Mouse (Mus musculus): Measurements from ENCODE around the gene B3gnt4. TPM values are rescaled to one million over a fixed set of nuclear protein-coding genes. Genes with fewer than 3 reads are reported as not detected.

Gene B3gnt4
- polyA plus RNA-seq, 1 experiment = 0.63 TPM

DNA sequence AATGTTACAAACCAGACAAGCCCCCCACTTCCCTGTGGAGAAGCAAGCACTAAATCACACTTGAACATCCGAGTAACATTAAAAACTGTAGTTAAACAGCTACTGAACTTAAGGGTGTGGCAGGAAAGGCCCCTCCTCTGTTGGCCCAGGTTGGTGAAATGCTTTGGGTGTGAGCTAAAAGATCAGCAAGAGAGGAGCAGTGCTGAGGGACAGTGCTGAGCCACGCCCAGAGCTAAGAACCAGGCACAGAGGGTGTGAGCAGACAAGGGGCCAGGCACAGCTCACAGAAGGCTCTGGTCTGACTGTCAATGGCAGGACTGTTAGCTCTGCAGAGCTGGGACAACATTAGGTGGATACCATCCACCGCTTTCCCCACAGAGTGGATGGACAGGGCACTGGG lies 1.8 kb downstream of the B3gnt4 start:
- Histone ChIP-seq H3K4me1 (replicated peaks; ENCODE audit: control insufficient read depth, insufficient read depth, low read length) (peaks cover 14% of the 10 kb centered on the region), H3K4me3 (ENCODE audit: control insufficient read depth, insufficient read depth, low read length) (no peak overlapping the region), H3K36me3 (ENCODE audit: control insufficient read depth, insufficient read depth, low read length) (peaks cover 6% of the 10 kb centered on the region), H3K27ac (ENCODE audit: control insufficient read depth, insufficient read depth, low read length) (no peak overlapping the region), H3K27me3 (ENCODE audit: control insufficient read depth, insufficient read depth, low read length) (peaks cover 3% of the 10 kb centered on the region; the same call in 1 of the 2 replicates)
- no peak for DNase-seq
- 99% methylated on average over 3 of the region's 3 CpGs for WGBS
- TF ChIP-seq CTCF (IDR thresholded peaks at IDR 0.05; ENCODE audit: borderline replicate concordance, control insufficient read depth, extremely low read depth, insufficient read depth, low read length, poor library complexity) (no peak), POLR2A (IDR thresholded peaks at IDR 0.05; ENCODE audit: control insufficient read depth, extremely low read depth, insufficient read depth, low read length, poor library complexity) (no peak)

DNA sequence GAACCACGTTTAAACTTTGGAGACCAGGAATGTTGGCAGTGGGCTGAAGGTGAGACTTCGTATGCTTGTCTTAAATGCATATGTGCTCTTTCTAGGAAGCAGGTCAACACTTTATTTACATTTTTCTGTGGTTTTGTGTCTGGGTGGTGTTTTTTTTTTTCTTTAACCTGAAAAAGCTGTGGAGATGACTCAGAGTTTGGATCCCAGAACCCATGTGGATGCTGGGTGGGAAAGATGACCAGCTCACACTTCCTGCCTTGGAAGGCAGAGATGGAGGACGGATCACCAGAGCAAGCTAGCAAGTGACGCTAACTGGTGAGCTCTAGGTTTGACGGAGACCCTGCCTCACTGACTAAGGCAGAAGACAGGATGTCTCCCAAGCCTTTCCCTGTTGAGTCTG lies 4.6 kb downstream of the B3gnt4 start:
- Histone ChIP-seq H3K4me1 (replicated peaks; ENCODE audit: control insufficient read depth, insufficient read depth, low read length) (no peaks in the 10 kb centered on the region), H3K27me3 (ENCODE audit: control insufficient read depth, insufficient read depth, low read length) (no peaks in the 10 kb centered on the region; the same call in 1 of the 2 replicates), H3K36me3 (ENCODE audit: control insufficient read depth, insufficient read depth, low read length) (peaks cover 20% of the 10 kb centered on the region), H3K27ac (ENCODE audit: control insufficient read depth, insufficient read depth, low read length) (no peak overlapping the region), H3K4me3 (ENCODE audit: control insufficient read depth, insufficient read depth, low read length) (no peak overlapping the region)
- no peak for TF ChIP-seq POLR2A (IDR thresholded peaks at IDR 0.05; ENCODE audit: control insufficient read depth, extremely low read depth, insufficient read depth, low read length, poor library complexity)
- TF ChIP-seq CTCF (IDR thresholded peaks at IDR 0.05; ENCODE audit: borderline replicate concordance, control insufficient read depth, extremely low read depth, insufficient read depth, low read length, poor library complexity) = no peak
- DNase-seq = no peak
- WGBS = 97% methylated on average over 5 of the region's 5 CpGs

DNA sequence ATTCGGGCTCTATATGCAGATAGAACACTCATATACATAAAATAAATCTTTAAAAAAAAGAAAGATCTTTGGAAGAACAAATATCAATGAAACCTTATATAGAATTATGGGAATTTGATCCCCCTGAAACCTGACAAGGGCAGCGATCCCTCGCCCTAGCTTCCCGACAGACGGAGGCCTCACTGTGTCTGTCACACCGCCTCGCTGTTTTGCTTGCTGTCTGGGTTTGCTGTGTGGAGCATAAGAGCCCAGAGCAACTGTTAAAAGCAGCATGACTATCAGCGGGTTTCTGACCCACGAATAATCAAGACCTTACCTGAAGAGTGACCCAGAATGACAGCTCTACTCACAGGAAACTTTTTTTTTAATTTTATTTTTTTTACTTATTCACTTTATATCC lies 10.4 kb downstream of the B3gnt4 start:
- Histone ChIP-seq H3K4me3 (ENCODE audit: control insufficient read depth, insufficient read depth, low read length) (no peak overlapping the region), H3K27ac (ENCODE audit: control insufficient read depth, insufficient read depth, low read length) (no peak overlapping the region), H3K4me1 (replicated peaks; ENCODE audit: control insufficient read depth, insufficient read depth, low read length) (peaks cover 13% of the 10 kb centered on the region), H3K36me3 (ENCODE audit: control insufficient read depth, insufficient read depth, low read length) (peaks cover 20% of the 10 kb centered on the region), H3K27me3 (ENCODE audit: control insufficient read depth, insufficient read depth, low read length) (no peaks in the 10 kb centered on the region)
- no peak for DNase-seq
- WGBS = 94% methylated on average over 9 of the region's 9 CpGs
- TF ChIP-seq CTCF (IDR thresholded peaks at IDR 0.05; ENCODE audit: borderline replicate concordance, control insufficient read depth, extremely low read depth, insufficient read depth, low read length, poor library complexity) (no peak), POLR2A (IDR thresholded peaks at IDR 0.05; ENCODE audit: control insufficient read depth, extremely low read depth, insufficient read depth, low read length, poor library complexity) (no peak)

- no peak for DNase-seq
- Histone ChIP-seq H3K36me3 (ENCODE audit: control insufficient read depth, insufficient read depth, low read length) (peaks cover 19% of the 10 kb centered on the region), H3K4me1 (replicated peaks; ENCODE audit: control insufficient read depth, insufficient read depth, low read length) (peaks cover 13% of the 10 kb centered on the region), H3K27ac (ENCODE audit: control insufficient read depth, insufficient read depth, low read length) (no peak overlapping the region), H3K4me3 (ENCODE audit: control insufficient read depth, insufficient read depth, low read length) (no peak overlapping the region), H3K27me3 (ENCODE audit: control insufficient read depth, insufficient read depth, low read length) (no peaks in the 10 kb centered on the region)
- TF ChIP-seq CTCF (IDR thresholded peaks at IDR 0.05; ENCODE audit: borderline replicate concordance, control insufficient read depth, extremely low read depth, insufficient read depth, low read length, poor library complexity) = no peak
- no peak for TF ChIP-seq POLR2A (IDR thresholded peaks at IDR 0.05; ENCODE audit: control insufficient read depth, extremely low read depth, insufficient read depth, low read length, poor library complexity)
- WGBS = 100% methylated on average over 1 of the region's 1 CpGs
These were observed 11.4 kb downstream of the B3gnt4 start for GRCm38 (mm10) chr5:123521621-123522020.

DNA sequence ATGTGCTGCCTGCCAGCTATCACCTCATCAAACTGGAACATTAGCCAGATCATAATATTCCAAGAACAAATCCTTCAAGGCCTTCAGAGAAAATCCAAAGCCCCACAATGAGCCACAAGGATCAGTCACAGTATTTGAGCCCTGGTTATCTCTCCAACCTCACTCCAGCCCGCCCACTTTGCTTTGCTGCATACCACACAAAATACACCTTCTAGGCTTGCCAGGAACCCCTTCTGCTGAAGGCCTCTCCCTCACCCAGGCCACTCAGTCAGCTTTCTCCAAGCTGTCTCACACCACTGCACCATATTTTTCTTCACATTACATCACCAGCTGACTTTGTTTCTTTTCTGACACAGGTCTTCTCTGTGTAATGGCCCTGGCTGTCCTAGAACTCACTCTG lies 11.9 kb downstream of the B3gnt4 start:
- no peak for DNase-seq

GRCm38 (mm10) chr5:123523692-123524392 lies 13.6 kb downstream of the B3gnt4 start, which contains the start of gene Diablo:
Gene Diablo (minus strand): TSS chr5:123524176.
- TF ChIP-seq CTCF (IDR thresholded peaks at IDR 0.05; ENCODE audit: borderline replicate concordance, control insufficient read depth, extremely low read depth, insufficient read depth, low read length, poor library complexity) (0 out of 2 replicates have a peak, but pooled peaks have one; percentile 32), POLR2A (IDR thresholded peaks at IDR 0.05; ENCODE audit: control insufficient read depth, extremely low read depth, insufficient read depth, low read length, poor library complexity) (peak; percentile 95)
- H3K27ac ChIP-seq (ENCODE audit: control insufficient read depth, insufficient read depth, low read length) = no peak within 1 kb of the TSS
- WGBS = under 1% methylated on average over 82 of the region's 82 CpGs
- DNase-seq = peak; percentile 99
- no peaks in the 10 kb centered on the region; the same call in 1 of the 2 replicates for H3K36me3 ChIP-seq (ENCODE audit: control insufficient read depth, insufficient read depth, low read length)
- H3K4me3 ChIP-seq (ENCODE audit: control insufficient read depth, insufficient read depth, low read length) = peak within 1 kb of the TSS; percentile 74
- no peaks in the 10 kb centered on the region for H3K27me3 ChIP-seq (ENCODE audit: control insufficient read depth, insufficient read depth, low read length)
- peaks cover 13% of the 10 kb centered on the region for H3K4me1 ChIP-seq (replicated peaks; ENCODE audit: control insufficient read depth, insufficient read depth, low read length)

More for the DNA sequence above, 11.9 kb downstream of the B3gnt4 start:
- no peaks in the 10 kb centered on the region for H3K27me3 ChIP-seq (ENCODE audit: control insufficient read depth, insufficient read depth, low read length)
- H3K27ac ChIP-seq (ENCODE audit: control insufficient read depth, insufficient read depth, low read length) = no peak overlapping the region
- peaks cover 13% of the 10 kb centered on the region for H3K4me1 ChIP-seq (replicated peaks; ENCODE audit: control insufficient read depth, insufficient read depth, low read length)
- TF ChIP-seq CTCF (IDR thresholded peaks at IDR 0.05; ENCODE audit: borderline replicate concordance, control insufficient read depth, extremely low read depth, insufficient read depth, low read length, poor library complexity) (no peak), POLR2A (IDR thresholded peaks at IDR 0.05; ENCODE audit: control insufficient read depth, extremely low read depth, insufficient read depth, low read length, poor library complexity) (no peak)
- WGBS = 87% methylated on average over 1 of the region's 1 CpGs
- no peak overlapping the region for H3K4me3 ChIP-seq (ENCODE audit: control insufficient read depth, insufficient read depth, low read length)
- peaks cover 13% of the 10 kb centered on the region for H3K36me3 ChIP-seq (ENCODE audit: control insufficient read depth, insufficient read depth, low read length)

Data from thymus, adult 2 months (tissue).